Mouse (Mus musculus) intestine, embryonic 14.5 days (tissue): ENCODE measurements around the gene Ccnd3. TPM values are rescaled to one million over a fixed set of nuclear protein-coding genes. Genes with fewer than 3 reads are reported as not detected.
A peak's percentile ranks its signal among the peaks of the same experiment; 100 is the strongest.
"Not testable (repeated sequence)": the region's sequence is repeated elsewhere in the genome, so short reads cannot be mapped to it uniquely, and the experiment has no call there.

Source experiments
- ATAC-seq: fragments of 200-750 bp; cut with Nextera tagmentation; replicated peaks from 2 replicates; pipeline ENCODE4 v1.8.0; 2017; ENCODE audit warnings: low read depth, moderate number of reproducible peaks, moderate TSS enrichment, moderate library complexity; ENCODE audit not compliant: low FRiP score, low TSS enrichment
- DNase-seq: peaks from one replicate; pipeline ENCODE4 v3.0.0-alpha.2; 2018; ENCODE audit warnings: low spot score
- H3K27ac ChIP-seq: fragments of 300-500 bp; sonication (generic); 2 replicates; pipeline ENCODE4 v1.5.1; 2014; ENCODE audit warnings: low read depth, mild to moderate bottlenecking, control low read depth
- H3K27me3 ChIP-seq: fragments of 300-500 bp; sonication (generic); replicated peaks from 2 replicates; pipeline ENCODE4 v1.6.1; 2014; ENCODE audit warnings: low read length, control low read depth; ENCODE audit not compliant: control insufficient read depth, insufficient read depth
- H3K36me3 ChIP-seq: fragments of 300-500 bp; sonication (generic); 2 replicates; pipeline ENCODE4 v1.6.1; 2014; ENCODE audit warnings: low read length, control low read depth; ENCODE audit not compliant: control insufficient read depth, insufficient read depth
- H3K4me1 ChIP-seq: fragments of 300-500 bp; sonication (generic); replicated peaks from 2 replicates; pipeline ENCODE4 v1.6.1; 2014; ENCODE audit warnings: low read length, control low read depth, mixed read lengths; ENCODE audit not compliant: control insufficient read depth, insufficient read depth
- H3K4me2 ChIP-seq: fragments of 300-500 bp; sonication (generic); 2 replicates; pipeline ENCODE4 v1.6.1; 2014; ENCODE audit warnings: low read length
- H3K4me3 ChIP-seq: fragments of 300-500 bp; sonication (generic); 2 replicates; pipeline ENCODE4 v1.5.1; 2014; ENCODE audit warnings: low read depth, low read length, control low read depth, mixed read lengths
- H3K9ac ChIP-seq: fragments of 300-500 bp; sonication (generic); 2 replicates; pipeline ENCODE4 v1.6.1; 2014; ENCODE audit warnings: mild to moderate bottlenecking, low read length
- H3K9me3 ChIP-seq: fragments of 300-500 bp; sonication (generic); 2 replicates; pipeline ENCODE4 v1.6.1; 2016; ENCODE audit warnings: low read length, control low read depth; ENCODE audit not compliant: control insufficient read depth
- WGBS: fragments of 180-500 bp; shearing (Covaris S2); extraction: QIAGEN DNeasy Blood & Tissue Kit; methylation state at CpG from one replicate; pipeline ENCODE4 v1.1.7; 2014; 5-methylcytosine and 5-hydroxymethylcytosine counted together
- polyA plus RNA-seq: library from polyadenylated mRNA; unstranded; fragments of >200 nt; fragmentation: Nextera tagmentation; extraction: Ambion mirVana; gene quantifications from 2 replicates; pipeline ENCODE4 v1.2.1, GENCODE M21; 2014

Gene Ccnd3
- polyA plus RNA-seq, 1 experiment from 2014 or later, result 457 TPM

DNA sequence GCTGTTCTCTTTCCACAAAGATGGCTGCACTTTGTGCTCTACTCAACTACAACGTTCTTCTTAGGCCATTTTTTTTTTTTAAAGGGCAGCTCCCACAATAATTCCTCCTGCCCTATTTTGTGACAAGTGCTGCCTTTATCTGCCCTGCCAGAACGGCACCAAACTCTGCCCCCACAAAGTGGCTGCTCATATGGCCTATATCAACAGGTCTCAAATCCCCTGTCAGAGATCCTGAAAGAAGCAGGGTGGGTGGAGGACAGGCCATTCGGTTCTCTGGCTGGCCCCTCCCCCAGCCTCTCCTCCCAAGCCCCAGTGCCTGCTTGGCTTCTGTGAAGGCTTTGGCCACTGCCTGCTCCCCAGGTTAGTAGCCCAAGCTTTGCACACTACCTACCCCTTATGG, 19.9 kb upstream of the Ccnd3 start:
- no peak for ATAC-seq
- Histone ChIP-seq H3K9ac (no peak overlapping the region), H3K4me1 (peaks cover 17% of the 10 kb centered on the region), H3K4me3 (no peak overlapping the region), H3K27me3 (no peaks in the 10 kb centered on the region), H3K27ac (peak overlapping the region; percentile 76), H3K36me3 (peaks cover 23% of the 10 kb centered on the region), H3K9me3 (no peaks in the 10 kb centered on the region), H3K4me2 (no peak overlapping the region)
- WGBS, result 3% methylated on average over 3 of the region's 3 CpGs
- peak; percentile 59 for DNase-seq

- H3K4me3 ChIP-seq, result no peak overlapping the region
- no peak overlapping the region for H3K9ac ChIP-seq
- DNase-seq (peak; percentile 71), ATAC-seq (peak; percentile 28; the same call in 1 of the 2 replicates)
- no peak overlapping the region for H3K4me2 ChIP-seq
- H3K36me3 ChIP-seq, result peaks cover 31% of the 10 kb centered on the region
- no peaks in the 10 kb centered on the region for H3K27me3 ChIP-seq
- H3K27ac ChIP-seq, result peak overlapping the region; percentile 76; the same call in 1 of the 2 replicates
- H3K9me3 ChIP-seq, result no peaks in the 10 kb centered on the region
- H3K4me1 ChIP-seq, result peaks cover 17% of the 10 kb centered on the region
- 56% methylated on average over 3 of the region's 3 CpGs for WGBS
Measured at GRCm38 (mm10) chr17:47485791-47486190, 19.1 kb upstream of the Ccnd3 start.

DNA sequence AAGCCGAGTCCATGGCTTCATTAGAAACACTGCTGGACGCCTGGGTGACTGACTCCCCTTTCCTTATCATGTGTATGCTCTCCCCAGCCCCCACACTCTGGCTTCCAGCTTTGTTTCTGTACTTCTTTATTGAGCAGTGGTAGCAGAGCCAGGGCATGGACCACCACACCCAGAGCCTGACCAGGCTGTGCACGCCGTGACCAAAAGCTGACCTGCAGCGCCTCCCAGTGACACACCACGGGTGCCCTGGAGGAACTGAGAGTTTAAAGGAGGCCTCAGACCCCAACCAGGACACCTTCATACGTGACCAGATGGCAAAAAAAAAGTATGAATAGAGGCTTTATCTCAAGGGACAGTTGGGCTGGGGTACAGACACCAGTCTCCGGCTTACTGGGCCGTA, 14.1 kb upstream of the Ccnd3 start:
- H3K9ac ChIP-seq, result no peak overlapping the region
- ATAC-seq (no peak), DNase-seq (peak; percentile 53)
- no peaks in the 10 kb centered on the region for H3K27me3 ChIP-seq
- H3K4me2 ChIP-seq, result no peak overlapping the region
- 76% methylated on average over 9 of the region's 9 CpGs for WGBS
- peaks cover 4% of the 10 kb centered on the region for H3K4me1 ChIP-seq
- no peaks in the 10 kb centered on the region for H3K9me3 ChIP-seq
- H3K27ac ChIP-seq, result no peak overlapping the region
- no peak overlapping the region for H3K4me3 ChIP-seq
- peaks cover 79% of the 10 kb centered on the region for H3K36me3 ChIP-seq

- 73% methylated on average over 6 of the region's 6 CpGs for WGBS
- no peak for DNase-seq
- Histone ChIP-seq H3K9me3 (no peaks in the 10 kb centered on the region), H3K4me2 (no peak overlapping the region), H3K4me1 (no peaks in the 10 kb centered on the region), H3K36me3 (peaks cover 92% of the 10 kb centered on the region), H3K27me3 (no peaks in the 10 kb centered on the region), H3K9ac (no peak overlapping the region), H3K27ac (no peak overlapping the region), H3K4me3 (no peak overlapping the region)
- no peak for ATAC-seq
Measured at GRCm38 (mm10) chr17:47492731-47493130, 12.1 kb upstream of the Ccnd3 start.

DNA sequence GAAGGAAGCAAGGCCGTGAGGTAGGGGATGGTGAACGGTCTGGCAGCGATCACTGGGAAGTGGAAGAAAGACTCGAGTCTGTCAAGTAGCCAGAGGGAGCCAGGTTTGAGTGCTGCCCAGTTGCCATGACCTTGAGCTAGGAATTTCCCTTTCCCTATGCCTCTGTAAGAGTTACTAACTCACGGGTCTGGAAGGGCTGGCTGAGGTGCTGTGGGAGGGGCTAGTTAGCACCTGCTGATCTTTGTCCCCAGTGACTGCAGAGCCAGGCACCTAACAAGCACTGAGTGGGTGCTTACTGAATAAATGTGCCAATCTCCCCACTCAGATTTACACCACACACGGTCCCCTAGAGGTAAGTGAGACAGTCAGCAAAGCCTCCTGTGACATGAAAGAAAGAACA, 11.2 kb upstream of the Ccnd3 start:
- Histone ChIP-seq H3K27ac (no peak overlapping the region), H3K4me1 (no peaks in the 10 kb centered on the region), H3K4me3 (no peak overlapping the region), H3K36me3 (peaks cover 91% of the 10 kb centered on the region), H3K4me2 (no peak overlapping the region), H3K27me3 (no peaks in the 10 kb centered on the region), H3K9me3 (no peaks in the 10 kb centered on the region), H3K9ac (no peak overlapping the region)
- ATAC-seq (no peak), DNase-seq (no peak)
- 85% methylated on average over 6 of the region's 6 CpGs for WGBS

DNA sequence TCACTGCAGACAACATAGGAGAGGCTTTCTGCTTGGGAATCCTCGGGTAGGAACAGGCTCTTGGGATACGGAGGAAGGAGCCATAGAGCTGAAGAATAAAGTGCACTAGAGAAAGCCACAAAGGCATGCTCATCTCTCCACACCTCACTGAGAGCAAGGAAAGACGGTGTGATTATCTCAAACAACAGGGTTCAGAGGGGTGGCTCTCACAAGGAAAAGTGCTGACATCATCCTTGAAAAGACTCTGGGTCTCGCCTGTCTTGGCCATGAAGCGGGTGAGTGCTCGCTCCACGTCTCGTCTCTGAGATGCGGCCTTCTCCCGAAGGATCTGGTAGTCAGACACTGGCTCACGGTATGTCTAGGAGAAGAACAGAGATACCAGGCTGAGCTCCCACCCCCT, 10.7 kb upstream of the Ccnd3 start:
- H3K4me1 ChIP-seq, result no peaks in the 10 kb centered on the region
- H3K27me3 ChIP-seq, result no peaks in the 10 kb centered on the region
- H3K36me3 ChIP-seq, result peaks cover 92% of the 10 kb centered on the region
- H3K4me3 ChIP-seq, result no peak overlapping the region
- no peaks in the 10 kb centered on the region for H3K9me3 ChIP-seq
- no peak overlapping the region for H3K9ac ChIP-seq
- no peak overlapping the region for H3K4me2 ChIP-seq
- WGBS, result 89% methylated on average over 11 of the region's 11 CpGs
- ATAC-seq (no peak), DNase-seq (no peak)
- H3K27ac ChIP-seq, result no peak overlapping the region

DNA sequence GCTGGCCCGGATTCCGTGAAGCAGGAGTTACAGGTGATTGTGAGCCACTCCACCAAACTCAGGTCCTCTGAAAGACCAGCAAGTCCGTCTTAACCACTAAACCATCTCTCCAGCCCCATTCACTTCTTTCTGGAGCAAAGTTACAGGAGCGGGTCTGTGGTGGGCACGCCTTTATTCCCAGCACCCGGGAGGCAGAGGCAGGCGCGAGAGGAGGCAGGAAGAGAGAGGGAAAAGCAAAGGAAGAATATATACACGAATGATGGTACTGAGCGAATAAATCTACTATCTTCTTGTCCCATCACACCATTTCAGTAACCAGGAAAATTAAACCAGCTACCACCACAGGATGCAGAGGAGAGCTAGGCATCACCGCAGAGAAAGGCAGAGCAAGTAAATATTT, 3.3 kb upstream of the Ccnd3 start:
- no peaks in the 10 kb centered on the region for H3K27me3 ChIP-seq
- WGBS, result 6% methylated on average over 11 of the region's 11 CpGs
- H3K4me2 ChIP-seq, result peak overlapping the region; percentile 72
- peaks cover 33% of the 10 kb centered on the region for H3K36me3 ChIP-seq
- ATAC-seq (0 out of 2 replicates have a peak, but pooled peaks have one; percentile 3), DNase-seq (no peak)
- H3K9ac ChIP-seq, result peak overlapping the region; percentile 75
- no peaks in the 10 kb centered on the region for H3K9me3 ChIP-seq
- peaks cover 22% of the 10 kb centered on the region for H3K4me1 ChIP-seq
- no peak overlapping the region for H3K27ac ChIP-seq
- peak overlapping the region; percentile 81 for H3K4me3 ChIP-seq

DNA sequence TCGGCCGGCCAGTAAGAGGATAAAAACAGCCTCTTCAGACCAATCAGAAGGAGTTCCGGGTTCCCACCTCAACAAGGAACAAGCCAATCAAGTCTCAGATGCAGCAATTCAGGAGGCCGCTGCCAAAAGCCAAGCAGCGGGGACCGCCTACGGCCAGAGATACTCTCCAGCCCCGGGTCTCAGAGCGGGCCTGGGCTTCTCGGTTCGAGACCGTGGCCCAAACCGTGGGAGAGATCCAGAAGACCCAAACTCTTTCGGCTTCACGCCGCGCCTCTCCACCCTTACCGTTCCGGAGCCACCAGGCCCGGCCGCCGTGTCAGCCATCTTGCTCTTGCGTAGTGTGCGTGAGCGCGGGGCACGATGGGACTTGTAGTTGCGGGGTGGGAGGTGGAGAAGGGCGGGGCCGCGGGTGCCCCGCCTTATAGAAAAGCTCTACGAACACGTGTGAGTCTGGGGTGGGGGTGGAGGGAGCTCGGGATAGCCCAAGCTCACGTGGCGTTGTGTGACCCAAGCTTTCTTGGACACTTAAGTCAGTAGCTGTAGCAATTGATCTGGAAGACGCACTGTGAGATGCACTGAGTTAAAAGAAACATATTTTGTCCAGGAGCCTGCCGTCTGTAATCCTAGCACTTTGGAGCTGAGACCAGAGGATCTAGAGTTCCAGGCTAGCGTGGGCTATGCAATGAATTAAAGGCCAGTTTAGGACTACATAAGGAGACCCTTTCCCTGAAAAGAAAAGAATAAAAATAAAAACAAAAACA, 2.7 kb upstream of the Ccnd3 start, which contains the start of gene Taf8:
Gene Taf8 (minus strand): TSS at position 347 of the 761 bp plus-strand sequence.
- peak; percentile 99 for DNase-seq
- WGBS, result 2% methylated on average over 40 of the region's 40 CpGs
- Histone ChIP-seq H3K4me2 (peak within 1 kb of the TSS; percentile 72), H3K4me1 (peaks cover 23% of the 10 kb centered on the region), H3K36me3 (peaks cover 28% of the 10 kb centered on the region), H3K9ac (peak within 1 kb of the TSS; percentile 75), H3K9me3 (no peaks in the 10 kb centered on the region), H3K27ac (peak within 1 kb of the TSS; percentile 74), H3K27me3 (no peaks in the 10 kb centered on the region), H3K4me3 (peak within 1 kb of the TSS; percentile 81)
- peak; percentile 93 for ATAC-seq

- WGBS, result 79% methylated on average over 6 of the region's 6 CpGs
- ATAC-seq, H3K27ac ChIP-seq, H3K27me3 ChIP-seq, H3K4me3 ChIP-seq, H3K9ac ChIP-seq, H3K9me3 ChIP-seq, DNase-seq: not testable (repeated sequence)
- Histone ChIP-seq H3K36me3 (peaks cover 24% of the 10 kb centered on the region), H3K4me2 (peak overlapping the region; percentile 72), H3K4me1 (peaks cover 29% of the 10 kb centered on the region)
Measured at GRCm38 (mm10) chr17:47502707-47503045, 2.2 kb upstream of the Ccnd3 start.
